In the genomic region with DNA sequence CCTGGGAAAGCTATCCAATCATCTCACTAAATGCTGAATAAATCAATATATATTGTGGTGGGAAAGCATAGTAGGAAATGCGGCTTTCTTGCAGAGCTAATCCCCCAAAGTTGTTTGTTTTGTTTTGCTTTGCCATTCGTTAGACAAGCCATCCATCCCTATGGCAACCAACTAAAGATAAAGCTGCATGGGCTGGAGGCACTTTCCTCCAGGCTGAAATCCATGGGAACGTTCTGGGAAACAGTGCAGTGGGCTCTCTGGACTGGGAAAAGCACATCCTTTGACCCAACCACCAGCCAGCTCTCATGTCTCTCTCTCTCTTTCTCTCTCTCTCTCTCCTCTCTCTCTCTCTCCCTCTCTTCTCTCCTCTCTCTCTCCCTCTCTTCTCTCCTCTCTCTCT, we compare ENCODE assay signal across 16 mouse cellular contexts.
A peak's percentile ranks its signal among the peaks of the same experiment; 100 is the strongest.
DNase-seq lines count a peak whose midpoint lies in the region; ATAC-seq lines count a peak whose summit lies in the region.
"Had no signal": no experiment of that assay in that cellular context is flagged by ENCODE, and none has a peak within 500 bp of the region (broad histone marks: within the 10 kb centered on the region; RNA-seq: fewer than 3 reads in every experiment).

No protein-coding gene starts in this region.

- H3K36me3 ChIP-seq in hindbrain, embryonic 11.5 days (ENCODE audit: control insufficient read depth, insufficient read depth, low read length): no peaks in the 10 kb centered on the region
- peaks cover 15% of the 10 kb centered on the region; the same call in 1 of the 2 replicates for H3K36me3 ChIP-seq in hindbrain, embryonic 10.5 days
- no peaks in the 10 kb centered on the region for H3K36me3 ChIP-seq in midbrain, embryonic 11.5 days (ENCODE audit: control insufficient read depth, insufficient read depth, low read length)
- H3K36me3 ChIP-seq: liver, embryonic 13.5 days had no signal

- H3K4me3 ChIP-seq in hindbrain, embryonic 11.5 days (ENCODE audit: low read depth, low read length): no peak overlapping the region
- H3K4me3 ChIP-seq in hindbrain, embryonic 10.5 days: no peak overlapping the region
- H3K4me3 ChIP-seq in midbrain, embryonic 11.5 days (ENCODE audit: low read depth, low read length): no peak overlapping the region
- H3K4me3 ChIP-seq: heart, embryonic 15.5 days; layer of hippocampus, adult 2 months; liver, embryonic 13.5 days had no signal

- no peaks in the 10 kb centered on the region for H3K9me3 ChIP-seq in hindbrain, embryonic 11.5 days (ENCODE audit: control insufficient read depth, low read length)
- H3K9me3 ChIP-seq in hindbrain, embryonic 10.5 days: 0 out of 2 replicates have a peak, but pooled peaks cover 2% of the 10 kb centered on the region
- no peaks in the 10 kb centered on the region; the same call in 1 of the 2 replicates for H3K9me3 ChIP-seq in midbrain, embryonic 11.5 days (ENCODE audit: control insufficient read depth, low read length)
- H3K9me3 ChIP-seq: heart, embryonic 15.5 days; liver, embryonic 13.5 days had no signal

- peak; percentile 8 for DNase-seq in hindbrain, embryonic 11.5 days (ENCODE audit: low spot score)
- no peak for DNase-seq in hindbrain, embryonic 10.5 days (ENCODE audit: low spot score)
- peak; percentile 26 for DNase-seq in brain, adult 2 months (ENCODE audit: low read depth, low spot score)
- peak; percentile 12 for DNase-seq in embryo, embryonic 9.5 days (ENCODE audit: extremely low spot score)
- DNase-seq in midbrain, embryonic 11.5 days (ENCODE audit: low spot score, missing footprints): peak; percentile 81
- no peak for DNase-seq in urinary bladder, adult 18-20 months (ENCODE audit: low spot score in 2 of 2)
- no peak for DNase-seq in urinary bladder, postnatal 14 days (ENCODE audit: low spot score)
- no peak for DNase-seq in ovary, adult 18-20 months (ENCODE audit: low spot score)
- DNase-seq: adrenal gland, postnatal 10 days; B cell, adult 2 months; liver, embryonic 13.5 days; lung, postnatal 14 days; spleen, adult 18-20 months had no signal

- H3K4me2 ChIP-seq in hindbrain, embryonic 11.5 days (replicated peaks; ENCODE audit: low read depth, low read length): no peak overlapping the region
- no peak overlapping the region for H3K4me2 ChIP-seq in midbrain, embryonic 11.5 days
- H3K4me2 ChIP-seq: heart, embryonic 15.5 days; liver, embryonic 13.5 days had no signal

- WGBS in hindbrain, embryonic 11.5 days: 18% methylated on average over 3 of the region's 3 CpGs
- 24% methylated on average over 3 of the region's 3 CpGs for WGBS in hindbrain, embryonic 10.5 days
- 4% methylated on average over 3 of the region's 3 CpGs for WGBS in midbrain, embryonic 11.5 days

- ATAC-seq in hindbrain, embryonic 11.5 days (ENCODE audit: low FRiP score): no peak
- peak; percentile 78 for ATAC-seq in midbrain, embryonic 11.5 days (ENCODE audit: low FRiP score)

- no peak overlapping the region for H3K9ac ChIP-seq in hindbrain, embryonic 11.5 days (ENCODE audit: low read depth, low read length)
- no peak overlapping the region for H3K9ac ChIP-seq in midbrain, embryonic 11.5 days (ENCODE audit: low read length)
- H3K9ac ChIP-seq: heart, embryonic 15.5 days; liver, embryonic 13.5 days had no signal

- no peaks in the 10 kb centered on the region for H3K27me3 ChIP-seq in hindbrain, embryonic 11.5 days (ENCODE audit: control insufficient read depth, insufficient read depth, low read length)
- no peaks in the 10 kb centered on the region for H3K27me3 ChIP-seq in hindbrain, embryonic 10.5 days (ENCODE audit: insufficient read depth, poor library complexity, severe bottlenecking)
- H3K27me3 ChIP-seq in midbrain, embryonic 11.5 days (ENCODE audit: control insufficient read depth, insufficient read depth, low read length): no peaks in the 10 kb centered on the region
- H3K27me3 ChIP-seq: heart, embryonic 15.5 days; liver, embryonic 13.5 days had no signal

- no peak overlapping the region for H3K27ac ChIP-seq in hindbrain, embryonic 11.5 days (ENCODE audit: low read depth, low read length)
- H3K27ac ChIP-seq in hindbrain, embryonic 10.5 days: no peak overlapping the region
- no peak overlapping the region for H3K27ac ChIP-seq in midbrain, embryonic 11.5 days (ENCODE audit: low read depth, low read length)
- H3K27ac ChIP-seq: heart, embryonic 15.5 days; layer of hippocampus, adult 2 months; liver, embryonic 13.5 days; stomach, postnatal 0 days had no signal

- no peaks in the 10 kb centered on the region for H3K4me1 ChIP-seq in hindbrain, embryonic 11.5 days (replicated peaks; ENCODE audit: control insufficient read depth, insufficient read depth, low read length)
- H3K4me1 ChIP-seq in hindbrain, embryonic 10.5 days (replicated peaks): no peaks in the 10 kb centered on the region
- 0 out of 2 replicates have a peak, but pooled peaks cover 6% of the 10 kb centered on the region for H3K4me1 ChIP-seq in midbrain, embryonic 11.5 days (ENCODE audit: control insufficient read depth, insufficient read depth, low read length)
- H3K4me1 ChIP-seq: heart, embryonic 15.5 days; liver, embryonic 13.5 days had no signal

Comparison
In these comparisons a context has a peak if more than half of its experiments do, and no peak if none do; other contexts are left out.
1. DNase-seq: peak in hindbrain, embryonic 11.5 days (single experiment), brain, adult 2 months (single experiment), embryo, embryonic 9.5 days (single experiment) and midbrain, embryonic 11.5 days (single experiment); none in hindbrain, embryonic 10.5 days (single experiment), urinary bladder, adult 18-20 months (0 of 2), urinary bladder, postnatal 14 days (single experiment) and ovary, adult 18-20 months (single experiment).